Mouse (Mus musculus): ENCODE data around the gene Grap2.

DNA sequence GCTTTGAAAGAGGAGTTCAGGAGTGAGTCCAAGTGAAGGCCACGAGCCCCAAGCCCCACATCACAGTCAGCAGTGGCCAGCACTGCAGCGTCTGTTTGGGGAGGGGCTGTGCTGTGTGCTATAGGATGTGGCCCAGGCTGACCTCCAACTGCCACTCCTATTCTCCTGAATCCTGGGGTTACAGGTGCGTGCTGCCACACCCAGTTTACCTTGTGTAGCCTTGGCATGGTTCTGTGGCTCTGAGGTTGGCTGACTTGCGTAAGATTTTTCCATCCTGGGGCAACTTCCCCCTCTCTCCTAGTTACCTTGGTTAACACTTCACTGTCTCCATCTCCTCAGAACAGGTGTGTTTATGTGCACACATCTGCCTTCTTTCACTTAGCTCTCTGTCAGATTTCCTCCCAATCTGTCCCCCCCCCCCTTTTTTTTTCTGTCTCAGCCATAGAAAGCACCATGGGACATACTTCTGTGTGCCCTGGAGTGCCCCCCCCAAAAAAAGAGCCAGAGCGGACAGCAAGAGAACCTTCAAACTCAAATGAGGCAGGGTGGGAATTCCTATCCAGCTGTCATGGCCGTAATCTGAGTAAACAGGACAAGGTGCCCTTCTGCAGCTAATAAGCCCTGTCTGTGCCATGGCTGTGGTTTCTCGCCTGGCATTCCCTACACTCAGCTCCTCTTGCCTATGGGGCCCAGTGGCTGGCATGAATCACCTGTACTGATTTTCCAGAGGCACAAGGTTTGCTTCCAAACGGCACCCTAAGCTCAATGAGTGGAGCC lies 129.3 kb downstream of the Grap2 start:
- TF ChIP-seq CTCF (IDR thresholded peaks at IDR 0.05; ENCODE audit: low read depth, low read length) (no peak), POLR2A (IDR thresholded peaks at IDR 0.05; ENCODE audit: extremely low read depth, insufficient read depth, low read length) (no peak)

Data from liver, adult 2 months (tissue).